Mouse (Mus musculus): ENCODE data around the gene Rap2b. TPM values are rescaled to one million over a fixed set of nuclear protein-coding genes. Genes with fewer than 3 reads are reported as not detected.
A peak's percentile ranks its signal among the peaks of the same experiment; 100 is the strongest.

Gene Rap2b
- polyA plus RNA-seq, 1 experiment from 2014 or later: 6.0 TPM

- Histone ChIP-seq H3K27me3 (replicated peaks) (no peaks in the 10 kb centered on the region), H3K36me3 (no peaks in the 10 kb centered on the region), H3K4me3 (no peak overlapping the region), H3K4me1 (peaks cover 7% of the 10 kb centered on the region), H3K27ac (replicated peaks) (no peak overlapping the region), H3K4me2 (no peak overlapping the region), H3K9ac (no peak overlapping the region), H3K9me3 (no peaks in the 10 kb centered on the region)
- 61% methylated on average over 6 of the region's 6 CpGs for WGBS
- ATAC-seq (ENCODE audit: extremely low read depth, insufficient number of reproducible peaks, low FRiP score, low TSS enrichment): no peak
These were observed 3.3 kb upstream of the Rap2b start for GRCm38 (mm10) chr3:61358107-61358506.

- no peaks in the 10 kb centered on the region for H3K9me3 ChIP-seq
- 40% methylated on average over 7 of the region's 7 CpGs for WGBS
These were observed 2.6 kb upstream of the Rap2b start for GRCm38 (mm10) chr3:61358756-61359293.

DNA sequence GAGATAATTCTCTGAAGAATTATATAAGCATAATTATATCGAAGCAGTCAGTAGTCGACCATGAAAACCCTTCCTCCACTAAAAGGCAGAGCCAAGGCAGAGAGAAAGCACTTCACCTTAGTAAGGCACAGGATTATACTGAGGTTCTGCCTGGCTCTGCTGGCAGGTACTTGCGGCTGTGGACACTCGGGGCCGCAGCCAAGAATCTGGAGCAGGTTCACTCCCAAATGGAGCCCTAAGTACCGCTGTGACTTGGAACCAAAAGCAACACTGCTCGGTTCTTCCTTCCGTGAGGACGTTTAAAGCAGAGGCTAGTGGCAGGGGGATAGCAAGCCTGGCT, 1.4 kb downstream of the Rap2b start:
- H3K36me3 ChIP-seq: no peaks in the 10 kb centered on the region
- peaks cover 25% of the 10 kb centered on the region for H3K4me1 ChIP-seq
- no peaks in the 10 kb centered on the region for H3K9me3 ChIP-seq
- peak overlapping the region; percentile 83 for H3K9ac ChIP-seq
- WGBS: 6% methylated on average over 9 of the region's 9 CpGs
- H3K4me3 ChIP-seq: peak overlapping the region; percentile 84
- H3K4me2 ChIP-seq: peak overlapping the region; percentile 86
- no peaks in the 10 kb centered on the region for H3K27me3 ChIP-seq (replicated peaks)
- no peak for ATAC-seq (ENCODE audit: extremely low read depth, insufficient number of reproducible peaks, low FRiP score, low TSS enrichment)
- peak overlapping the region; percentile 96 for H3K27ac ChIP-seq (replicated peaks)

More at GRCm38 (mm10) chr3:61358756-61359293, 2.6 kb upstream of the Rap2b start:
- no peak overlapping the region for H3K27ac ChIP-seq (replicated peaks)
- no peaks in the 10 kb centered on the region for H3K36me3 ChIP-seq
- no peak overlapping the region for H3K4me3 ChIP-seq
- no peaks in the 10 kb centered on the region for H3K27me3 ChIP-seq (replicated peaks)
- H3K4me1 ChIP-seq: peaks cover 7% of the 10 kb centered on the region
- no peak for ATAC-seq (ENCODE audit: extremely low read depth, insufficient number of reproducible peaks, low FRiP score, low TSS enrichment)
- no peak overlapping the region for H3K9ac ChIP-seq
- H3K4me2 ChIP-seq: no peak overlapping the region

DNA sequence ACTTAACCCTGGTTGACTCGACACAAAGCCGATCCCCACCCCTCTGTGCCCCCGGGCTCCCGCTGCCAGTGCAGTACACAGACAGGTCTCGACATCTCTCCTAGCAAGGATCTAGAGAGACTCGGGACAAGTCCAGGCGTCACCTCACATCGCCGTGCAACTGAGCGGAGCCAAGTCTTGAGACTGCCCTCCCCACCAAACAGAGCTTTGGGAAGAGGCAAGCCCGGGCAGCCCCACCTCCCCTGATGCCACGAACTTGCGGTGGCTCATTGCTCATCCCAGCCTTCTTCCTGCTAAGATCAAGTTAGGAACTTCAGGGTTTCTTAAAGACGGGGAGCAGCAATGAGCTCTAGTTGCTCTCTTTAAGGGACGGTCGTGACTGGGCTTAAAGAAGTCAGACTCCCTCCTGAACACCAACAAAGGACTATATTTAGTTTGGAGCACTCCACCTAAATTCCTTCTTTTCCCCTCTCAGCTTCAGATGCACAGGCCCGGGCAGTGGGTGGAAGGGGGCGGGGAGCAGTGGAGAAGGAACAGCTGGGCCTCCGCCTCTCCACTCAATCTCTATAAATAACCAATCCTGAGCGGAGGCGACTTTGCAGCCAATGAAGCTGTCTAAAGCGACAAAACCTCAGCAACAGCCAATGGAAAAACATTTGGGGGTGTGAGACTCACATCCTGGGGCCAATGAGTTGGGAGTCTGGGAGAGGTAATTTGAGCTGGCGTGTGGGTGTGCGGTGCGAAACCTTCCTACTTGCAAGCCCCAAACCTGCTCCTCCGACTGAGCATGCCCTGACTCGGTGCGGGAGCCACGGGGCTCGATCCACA, 1.9 kb downstream of the Rap2b start:
- no peaks in the 10 kb centered on the region for H3K9me3 ChIP-seq
- peak overlapping the region; percentile 86 for H3K4me2 ChIP-seq
- peak overlapping the region; percentile 91 for H3K9ac ChIP-seq
- ATAC-seq (ENCODE audit: extremely low read depth, insufficient number of reproducible peaks, low FRiP score, low TSS enrichment): peak; percentile 81
- no peaks in the 10 kb centered on the region for H3K27me3 ChIP-seq (replicated peaks)
- H3K27ac ChIP-seq (replicated peaks): peak overlapping the region; percentile 96
- peaks cover 31% of the 10 kb centered on the region for H3K4me1 ChIP-seq
- 1% methylated on average over 30 of the region's 30 CpGs for WGBS
- peaks cover 3% of the 10 kb centered on the region for H3K36me3 ChIP-seq
- H3K4me3 ChIP-seq: peak overlapping the region; percentile 84

GRCm38 (mm10) chr3:61363989-61364660, 2.7 kb downstream of the Rap2b start:
- Histone ChIP-seq H3K9me3 (no peaks in the 10 kb centered on the region), H3K4me3 (peak overlapping the region; percentile 84), H3K9ac (peak overlapping the region; percentile 91), H3K36me3 (peaks cover 3% of the 10 kb centered on the region), H3K4me1 (peaks cover 34% of the 10 kb centered on the region), H3K4me2 (peak overlapping the region; percentile 86), H3K27ac (replicated peaks) (peak overlapping the region; percentile 96), H3K27me3 (replicated peaks) (no peaks in the 10 kb centered on the region)
- ATAC-seq (ENCODE audit: extremely low read depth, insufficient number of reproducible peaks, low FRiP score, low TSS enrichment): peak; percentile 89
- WGBS: under 1% methylated on average over 51 of the region's 51 CpGs

DNA sequence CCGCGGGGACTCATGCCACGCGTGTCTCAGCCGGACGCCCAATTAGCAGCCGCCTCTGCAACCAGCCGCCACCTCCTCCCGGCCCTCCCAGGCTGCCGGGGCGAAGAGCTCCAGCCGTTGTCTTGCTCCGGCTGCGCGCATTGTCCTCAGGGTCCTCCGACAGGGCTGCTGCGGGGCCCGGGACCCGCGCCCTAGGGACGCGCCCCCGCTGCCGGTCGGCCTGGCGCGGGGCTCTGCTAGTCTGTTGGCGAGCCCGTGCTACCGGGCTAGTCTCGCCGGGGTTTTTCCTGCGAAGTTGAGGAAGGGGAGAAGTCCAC, 3.2 kb downstream of the Rap2b start:
- Histone ChIP-seq H3K9ac (peak overlapping the region; percentile 91), H3K4me2 (peak overlapping the region; percentile 86), H3K27me3 (replicated peaks) (no peaks in the 10 kb centered on the region), H3K4me3 (peak overlapping the region; percentile 84), H3K4me1 (peaks cover 34% of the 10 kb centered on the region), H3K9me3 (no peaks in the 10 kb centered on the region), H3K36me3 (peaks cover 3% of the 10 kb centered on the region), H3K27ac (replicated peaks) (peak overlapping the region; percentile 82)
- under 1% methylated on average over 33 of the region's 33 CpGs for WGBS
- ATAC-seq (ENCODE audit: extremely low read depth, insufficient number of reproducible peaks, low FRiP score, low TSS enrichment): peak; percentile 0; the same call in 1 of the 2 replicates

GRCm38 (mm10) chr3:61364978-61365778, 3.7 kb downstream of the Rap2b start:
- WGBS: under 1% methylated on average over 68 of the region's 68 CpGs
- ATAC-seq (ENCODE audit: extremely low read depth, insufficient number of reproducible peaks, low FRiP score, low TSS enrichment): no peak
- no peaks in the 10 kb centered on the region for H3K27me3 ChIP-seq (replicated peaks)
- peaks cover 34% of the 10 kb centered on the region for H3K4me1 ChIP-seq
- H3K36me3 ChIP-seq: peaks cover 3% of the 10 kb centered on the region
- peak overlapping the region; percentile 91 for H3K9ac ChIP-seq
- no peaks in the 10 kb centered on the region for H3K9me3 ChIP-seq
- peak overlapping the region; percentile 82 for H3K27ac ChIP-seq (replicated peaks)
- H3K4me3 ChIP-seq: peak overlapping the region; percentile 84
- H3K4me2 ChIP-seq: peak overlapping the region; percentile 86

GRCm38 (mm10) chr3:61365779-61366373, 4.4 kb downstream of the Rap2b start, which contains the start of gene B430305J03Rik:
TSS of gene B430305J03Rik (minus strand) at chr3:61365951.
- Histone ChIP-seq H3K9ac (peak within 1 kb of the TSS; percentile 91), H3K27ac (replicated peaks) (peak within 1 kb of the TSS; percentile 82), H3K9me3 (no peaks in the 10 kb centered on the region), H3K4me3 (peak within 1 kb of the TSS; percentile 84), H3K36me3 (peaks cover 3% of the 10 kb centered on the region), H3K4me1 (peaks cover 34% of the 10 kb centered on the region), H3K4me2 (peak within 1 kb of the TSS; percentile 86), H3K27me3 (replicated peaks) (no peaks in the 10 kb centered on the region)
- ATAC-seq (ENCODE audit: extremely low read depth, insufficient number of reproducible peaks, low FRiP score, low TSS enrichment): no peak
- WGBS: 3% methylated on average over 10 of the region's 10 CpGs

DNA sequence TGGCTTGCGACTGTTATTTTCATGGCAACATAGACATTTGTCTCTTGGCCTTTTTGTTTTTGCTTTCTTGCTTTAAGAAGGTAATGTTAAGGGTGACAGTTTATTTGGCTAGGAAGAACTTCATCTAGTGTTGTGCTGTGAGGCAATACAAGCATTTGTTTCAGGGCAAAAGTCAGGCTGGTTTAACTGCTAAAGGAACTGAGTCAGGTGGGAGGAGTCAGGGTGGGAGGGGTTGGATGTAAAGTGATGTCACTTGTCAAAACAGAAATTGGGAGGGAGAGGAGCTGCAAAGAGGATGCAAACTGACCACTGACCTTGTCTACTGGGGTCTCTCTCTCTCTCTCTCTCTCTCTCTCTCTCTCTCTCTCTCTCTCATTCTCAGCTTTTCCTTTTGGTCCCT, 7.0 kb downstream of the Rap2b start:
- WGBS: 97% methylated on average over 1 of the region's 1 CpGs
- no peaks in the 10 kb centered on the region for H3K27me3 ChIP-seq (replicated peaks)
- peaks cover 3% of the 10 kb centered on the region for H3K36me3 ChIP-seq
- H3K27ac ChIP-seq (replicated peaks): no peak overlapping the region
- no peak overlapping the region for H3K4me2 ChIP-seq
- no peak for ATAC-seq (ENCODE audit: extremely low read depth, insufficient number of reproducible peaks, low FRiP score, low TSS enrichment)
- H3K4me3 ChIP-seq: no peak overlapping the region
- no peaks in the 10 kb centered on the region for H3K9me3 ChIP-seq
- H3K4me1 ChIP-seq: peaks cover 26% of the 10 kb centered on the region
- H3K9ac ChIP-seq: no peak overlapping the region

DNA sequence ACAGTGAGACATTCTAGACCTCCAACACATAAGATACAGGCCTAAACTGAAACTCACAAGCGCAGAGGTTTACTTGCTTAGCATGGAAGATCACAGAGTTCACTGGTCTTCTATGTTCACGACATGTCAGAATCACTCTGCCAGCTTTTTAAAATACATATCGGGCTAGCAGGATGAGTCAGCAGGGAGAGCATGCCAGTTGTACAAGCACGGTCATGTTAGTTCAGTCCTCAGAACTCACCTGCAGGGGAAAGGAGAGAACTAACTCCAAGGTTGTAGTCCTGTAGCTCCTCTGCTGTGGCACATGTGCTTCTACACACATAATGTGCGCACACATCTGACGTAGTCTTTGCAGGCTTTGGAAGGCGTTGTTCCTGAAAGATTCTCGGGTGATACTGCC, 14.6 kb downstream of the Rap2b start:
- Histone ChIP-seq H3K36me3 (no peaks in the 10 kb centered on the region), H3K27ac (replicated peaks) (no peak overlapping the region), H3K9ac (no peak overlapping the region), H3K9me3 (no peaks in the 10 kb centered on the region), H3K4me2 (no peak overlapping the region), H3K27me3 (replicated peaks) (no peaks in the 10 kb centered on the region), H3K4me3 (no peak overlapping the region), H3K4me1 (no peaks in the 10 kb centered on the region)
- 82% methylated on average over 8 of the region's 8 CpGs for WGBS
- no peak for ATAC-seq (ENCODE audit: extremely low read depth, insufficient number of reproducible peaks, low FRiP score, low TSS enrichment)

- Histone ChIP-seq H3K9ac (no peak overlapping the region), H3K4me2 (no peak overlapping the region), H3K4me1 (peaks cover 6% of the 10 kb centered on the region), H3K4me3 (no peak overlapping the region), H3K27ac (replicated peaks) (no peak overlapping the region), H3K9me3 (no peaks in the 10 kb centered on the region), H3K27me3 (replicated peaks) (no peaks in the 10 kb centered on the region), H3K36me3 (no peaks in the 10 kb centered on the region)
- WGBS: 64% methylated on average over 4 of the region's 4 CpGs
- ATAC-seq (ENCODE audit: extremely low read depth, insufficient number of reproducible peaks, low FRiP score, low TSS enrichment): no peak
These were observed 24.9 kb downstream of the Rap2b start for GRCm38 (mm10) chr3:61386368-61386767.

Data from heart, embryonic 13.5 days (tissue).